Mouse (Mus musculus): Measurements from ENCODE around the gene Pcca.

Gene Pcca

GRCm38 (mm10) chr14:122534017-122534924 lies at the start of gene Pcca:
Pcca (plus strand) TSS chr14:122534324.
- peak; percentile 92 for DNase-seq (ENCODE audit: low read depth, low spot score)

GRCm38 (mm10) chr14:122484458-122484843 lies 49.7 kb upstream of the Pcca start:
- DNase-seq (ENCODE audit: low read depth, low spot score), result no peak

- DNase-seq (ENCODE audit: low read depth, low spot score), result no peak
Observed at GRCm38 (mm10) chr14:122484844-122485551, 49.1 kb upstream of the Pcca start.

DNA sequence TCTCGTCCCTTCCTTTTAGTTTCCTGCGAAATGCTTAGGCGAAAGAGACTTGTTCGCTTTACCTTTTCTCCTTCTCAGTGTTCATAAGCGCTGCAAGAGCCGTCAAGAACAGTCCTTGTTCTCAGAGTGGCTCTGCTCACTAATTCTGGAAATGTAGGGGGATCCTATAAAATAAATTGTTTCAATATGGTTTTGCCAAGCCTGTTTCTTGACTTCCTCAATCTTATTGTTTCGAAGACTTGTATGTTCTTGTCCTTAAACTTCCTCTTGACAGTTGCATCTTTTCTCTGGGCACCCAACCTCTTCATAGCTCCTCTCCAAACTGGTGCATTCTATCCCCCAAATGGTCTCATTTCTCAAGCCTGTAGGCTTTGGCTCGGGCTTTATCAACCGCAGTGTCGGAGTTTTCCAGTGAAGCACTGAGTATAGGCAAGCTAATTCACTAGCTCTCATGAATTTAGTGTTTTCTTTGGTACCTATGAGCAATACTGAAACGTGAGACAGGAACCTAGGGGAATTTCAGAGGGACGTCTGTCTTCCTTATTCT lies 48.4 kb upstream of the Pcca start:
- no peak for DNase-seq (ENCODE audit: low read depth, low spot score)

- DNase-seq (ENCODE audit: low read depth, low spot score), result no peak
Observed at GRCm38 (mm10) chr14:122486611-122487010, 47.5 kb upstream of the Pcca start.

GRCm38 (mm10) chr14:122487366-122487765 lies 46.8 kb upstream of the Pcca start:
- DNase-seq (ENCODE audit: low read depth, low spot score), result no peak

GRCm38 (mm10) chr14:122489041-122489440 lies 45.1 kb upstream of the Pcca start:
- DNase-seq (ENCODE audit: low read depth, low spot score), result no peak

- DNase-seq (ENCODE audit: low read depth, low spot score), result no peak
Observed at GRCm38 (mm10) chr14:122489686-122490414, 44.3 kb upstream of the Pcca start.

DNA sequence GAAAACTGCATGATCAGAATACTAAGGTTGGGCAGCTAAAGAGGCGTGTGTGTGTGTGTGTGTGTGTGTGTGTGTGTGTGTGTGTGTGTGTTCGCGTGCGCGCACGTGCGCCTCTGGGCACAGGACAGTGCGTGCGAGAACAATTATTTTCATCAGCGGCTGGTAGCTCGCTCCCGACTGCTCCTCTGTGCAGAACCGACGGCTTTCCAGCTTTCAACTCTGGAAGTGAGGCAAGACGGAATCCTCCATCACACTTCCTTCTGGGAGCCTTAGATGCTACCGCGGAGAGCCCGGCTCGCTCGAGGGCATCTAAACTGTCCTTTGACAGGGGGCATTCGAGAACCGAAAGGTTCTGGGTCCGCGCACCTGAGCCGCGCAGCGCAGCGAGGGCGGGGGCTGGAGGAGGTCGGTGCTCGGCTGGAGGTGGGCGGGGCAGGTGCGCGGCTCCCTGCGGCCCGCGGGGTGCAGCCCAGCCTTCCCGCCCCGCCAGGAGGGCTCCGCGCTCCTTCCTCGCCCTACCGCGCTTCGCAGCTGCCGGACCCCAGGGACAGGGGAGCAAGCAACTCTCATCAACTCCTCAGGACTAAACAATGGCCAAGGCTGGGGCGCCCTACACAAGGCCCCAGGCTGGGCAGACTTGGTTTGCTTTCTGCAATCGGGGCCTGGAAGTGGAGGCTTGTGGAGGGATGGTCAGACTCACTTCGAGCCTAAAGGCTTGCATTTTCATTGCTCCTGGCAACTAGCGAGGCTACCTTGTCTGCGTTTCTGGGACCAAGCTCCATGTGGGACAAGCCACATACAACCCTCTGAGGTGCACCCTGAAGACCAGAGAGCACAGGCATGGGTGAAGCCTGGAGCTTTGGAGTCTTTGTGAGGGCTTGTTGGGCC lies 43.4 kb upstream of the Pcca start, which contains the start of gene Gm10837:
Gm10837 (plus strand) TSS at position 146 of the 888 bp plus-strand sequence.
- no peak for DNase-seq (ENCODE audit: low read depth, low spot score)

- DNase-seq (ENCODE audit: low read depth, low spot score), result no peak
Observed at GRCm38 (mm10) chr14:122491521-122491920, 42.6 kb upstream of the Pcca start.

DNA sequence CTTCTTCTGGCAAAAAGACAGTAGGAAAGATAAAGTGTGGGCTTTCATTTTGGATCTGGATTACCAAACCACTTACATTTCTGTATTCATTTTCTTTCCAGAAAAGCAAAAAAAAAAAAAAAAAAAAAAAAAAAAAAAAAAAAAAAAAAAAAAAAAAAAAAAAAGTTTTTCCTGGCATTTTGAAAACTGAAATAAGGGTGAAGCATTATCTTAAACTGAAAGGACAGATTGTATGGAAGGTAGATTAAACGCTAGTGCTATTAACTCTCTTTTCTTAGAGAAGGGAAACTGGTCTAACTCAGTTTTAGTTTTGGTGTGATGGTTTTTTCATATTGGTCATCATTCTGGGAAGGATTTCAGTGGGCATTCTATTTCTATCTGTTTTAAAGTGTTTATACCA lies 42.1 kb upstream of the Pcca start:
- DNase-seq (ENCODE audit: low read depth, low spot score), result no peak

DNA sequence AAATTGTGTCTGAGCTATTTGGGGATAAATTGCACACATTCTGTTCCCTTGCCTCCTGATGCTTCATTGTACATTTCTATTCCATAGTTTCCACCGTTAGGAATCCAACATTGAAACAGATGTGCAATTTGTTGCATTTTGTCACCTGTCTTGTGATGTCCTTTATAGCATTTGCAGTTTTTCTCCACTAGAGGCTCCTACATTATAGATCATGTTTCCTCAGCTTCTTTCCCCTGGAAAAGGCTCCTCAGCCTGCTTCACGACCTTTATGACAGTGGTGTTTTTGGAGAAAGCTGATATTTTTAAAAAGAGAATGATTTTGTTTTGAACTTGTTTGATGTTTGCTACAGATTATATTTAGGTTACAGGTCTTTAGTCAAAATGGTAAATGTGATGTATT lies 25.1 kb upstream of the Pcca start:
- no peak for DNase-seq (ENCODE audit: low read depth, low spot score)

DNA sequence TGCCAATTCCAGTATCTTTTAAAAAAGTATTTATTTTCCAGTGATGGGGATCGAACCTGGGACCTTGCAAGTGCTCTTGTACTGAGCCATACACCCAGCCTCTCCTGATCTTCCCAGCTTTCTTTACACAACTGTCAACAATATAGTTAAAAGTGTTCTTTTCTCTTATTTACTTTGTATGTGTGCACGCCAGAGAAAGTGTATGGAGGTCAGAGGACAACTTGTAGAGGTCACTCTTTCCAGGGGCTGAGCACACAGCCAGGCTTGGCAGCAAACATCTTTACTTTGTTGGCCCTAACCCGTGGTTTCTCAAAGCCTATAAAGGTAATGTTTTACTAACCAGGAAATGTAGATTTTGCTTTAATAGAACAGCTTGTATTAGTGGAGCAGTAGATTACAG lies 22.6 kb upstream of the Pcca start:
- DNase-seq (ENCODE audit: low read depth, low spot score), result no peak

DNA sequence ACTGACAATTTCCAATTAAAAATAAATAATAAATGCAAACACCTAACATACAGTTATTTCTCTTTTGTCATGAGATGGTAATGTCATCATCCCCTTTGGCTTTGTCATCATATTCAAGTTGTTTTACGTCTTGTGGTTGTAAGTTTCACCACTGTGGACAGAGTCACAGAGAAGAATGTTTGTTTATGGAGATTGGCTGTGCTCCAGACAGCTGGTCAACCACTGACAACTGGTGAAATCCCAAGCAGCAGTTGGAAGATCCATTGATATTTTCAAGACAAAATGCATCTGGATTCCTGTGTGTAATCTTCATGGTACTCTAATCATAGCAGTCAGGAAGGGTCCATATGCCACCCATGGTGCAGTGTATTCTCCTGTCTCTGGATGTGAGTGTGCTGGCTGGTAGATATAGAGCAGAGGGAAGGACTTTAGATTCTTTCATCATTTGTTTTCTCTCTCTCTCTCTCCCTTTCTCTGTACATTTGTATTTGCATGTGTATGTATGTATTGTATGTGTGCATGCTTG lies 20.6 kb upstream of the Pcca start:
- no peak for DNase-seq (ENCODE audit: low read depth, low spot score)

- DNase-seq (ENCODE audit: low read depth, low spot score), result no peak
Observed at GRCm38 (mm10) chr14:122528475-122528874, 5.6 kb upstream of the Pcca start.

GRCm38 (mm10) chr14:122535986-122536385 lies 1.9 kb downstream of the Pcca start:
- no peak for DNase-seq (ENCODE audit: low read depth, low spot score)

GRCm38 (mm10) chr14:122548421-122548820 lies 14.3 kb downstream of the Pcca start:
- no peak for DNase-seq (ENCODE audit: low read depth, low spot score)

DNA sequence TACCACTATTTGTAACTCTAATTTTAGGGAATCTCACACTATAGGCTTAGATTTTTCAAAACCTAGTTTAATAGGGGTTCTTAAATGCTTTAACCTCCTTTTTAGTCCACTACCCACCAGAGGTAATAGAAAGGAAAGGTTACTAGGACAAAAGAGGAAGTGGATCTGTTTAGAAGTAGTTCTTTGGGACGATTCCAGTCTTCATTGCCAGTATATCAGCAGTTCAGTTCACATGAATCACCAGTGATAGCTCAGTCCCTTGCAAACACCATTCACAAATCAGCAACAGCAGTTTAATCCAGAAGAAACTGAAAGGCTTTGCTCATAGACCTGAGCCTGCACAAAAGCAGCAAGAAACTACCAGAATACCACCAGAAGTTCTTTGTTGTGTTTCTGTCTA lies 14.8 kb downstream of the Pcca start:
- DNase-seq (ENCODE audit: low read depth, low spot score), result no peak

DNA sequence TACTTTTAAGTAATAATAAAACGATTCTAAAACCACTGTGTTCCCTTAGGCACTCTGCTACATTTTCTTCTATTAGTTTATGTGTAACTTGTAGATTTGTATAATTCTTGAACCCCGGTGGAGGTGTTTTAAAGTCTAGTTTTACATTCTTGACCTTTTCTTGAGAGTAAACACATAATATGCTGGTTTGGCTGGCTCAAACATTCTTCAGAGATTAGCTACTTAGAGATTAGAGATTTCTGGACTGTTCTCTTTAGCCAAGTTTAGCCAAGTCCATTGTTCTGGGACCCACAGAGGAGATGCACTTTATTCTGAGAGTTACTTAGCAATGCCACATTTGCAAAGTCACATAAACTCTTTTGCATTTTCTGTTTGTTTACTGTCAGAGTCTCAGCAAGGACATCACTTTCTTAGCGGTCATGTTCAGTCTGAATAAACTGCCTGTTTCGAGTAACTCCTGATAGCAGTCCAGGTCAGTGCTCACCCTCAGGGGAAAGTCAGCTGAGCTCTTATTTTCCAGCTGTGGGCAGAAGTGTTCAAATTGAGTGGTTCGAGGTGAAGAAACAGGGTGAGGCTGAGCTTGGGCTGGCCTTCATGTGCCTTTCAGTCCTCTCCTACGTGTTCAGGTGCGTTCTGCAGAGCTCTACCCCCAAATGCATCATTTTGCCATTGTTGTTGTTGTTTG lies 18.8 kb downstream of the Pcca start:
- no peak for DNase-seq (ENCODE audit: low read depth, low spot score)

DNA sequence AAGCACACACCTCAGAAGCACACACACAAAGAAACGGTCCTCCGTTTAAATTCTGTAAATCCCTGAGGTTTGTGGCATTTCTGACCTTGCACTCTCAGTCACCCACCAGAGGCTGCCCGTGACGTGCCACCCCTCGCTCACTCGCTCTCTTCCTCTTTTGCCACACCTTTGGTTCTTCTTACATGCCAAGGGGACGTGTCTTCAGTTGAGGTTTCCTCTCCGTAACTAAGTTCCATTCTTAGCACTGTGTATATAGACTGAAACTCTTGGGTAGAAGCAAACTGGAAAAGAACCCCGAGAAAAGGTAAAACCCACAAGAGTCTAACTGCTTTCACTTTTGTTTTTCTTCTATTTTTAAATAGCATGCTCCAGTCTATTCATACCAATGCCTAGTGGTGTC lies 23.2 kb downstream of the Pcca start:
- DNase-seq (ENCODE audit: low read depth, low spot score), result no peak

Measured in WW6 (cell line).